Mouse (Mus musculus): ENCODE measurements around the gene Olfr1129.
"Not testable (repeated sequence)": the region's sequence is repeated elsewhere in the genome, so short reads cannot be mapped to it uniquely, and the experiment has no call there.

Olfr1129 gene

GRCm38 (mm10) chr2:87573602-87574001 lies at the start of gene Olfr1129:
Gene Olfr1129 (plus strand): TSS chr2:87573902.
- DNase-seq (ENCODE audit: low spot score): not testable (repeated sequence)

GRCm38 (mm10) chr2:87525899-87526616 lies 47.6 kb upstream of the Olfr1129 start:
- not testable (repeated sequence) for DNase-seq (ENCODE audit: low spot score)

- no peak for DNase-seq (ENCODE audit: low spot score)
Observed at GRCm38 (mm10) chr2:87531496-87531895, 42.2 kb upstream of the Olfr1129 start, which contains the start of gene Olfr153. Gene Olfr153 (plus strand): TSS chr2:87531796.

GRCm38 (mm10) chr2:87534826-87535225 lies 38.9 kb upstream of the Olfr1129 start:
- no peak for DNase-seq (ENCODE audit: low spot score)

DNA sequence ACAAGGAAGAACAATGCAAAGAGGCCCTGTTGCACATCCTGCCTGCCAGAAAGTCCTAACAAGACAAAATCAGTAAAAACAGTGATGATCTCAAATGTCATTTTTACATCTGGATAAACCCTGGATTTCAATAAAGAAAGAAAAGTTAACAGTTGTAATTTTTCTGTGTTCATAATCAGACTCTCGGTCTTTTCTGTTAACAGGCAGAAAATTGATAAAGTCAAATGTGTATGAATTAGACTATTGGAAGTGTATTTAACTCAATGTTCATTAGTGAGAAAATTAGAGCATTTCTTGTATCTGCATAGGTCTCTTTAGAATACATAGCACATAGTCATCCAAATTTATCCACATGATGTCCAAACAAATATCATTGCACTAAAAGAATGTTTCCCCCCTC lies 28.3 kb upstream of the Olfr1129 start, which contains the start of gene Olfr1128:
Gene Olfr1128 (minus strand): TSS at position 101 of the 400 bp plus-strand sequence.
- no peak for DNase-seq (ENCODE audit: low spot score)

DNA sequence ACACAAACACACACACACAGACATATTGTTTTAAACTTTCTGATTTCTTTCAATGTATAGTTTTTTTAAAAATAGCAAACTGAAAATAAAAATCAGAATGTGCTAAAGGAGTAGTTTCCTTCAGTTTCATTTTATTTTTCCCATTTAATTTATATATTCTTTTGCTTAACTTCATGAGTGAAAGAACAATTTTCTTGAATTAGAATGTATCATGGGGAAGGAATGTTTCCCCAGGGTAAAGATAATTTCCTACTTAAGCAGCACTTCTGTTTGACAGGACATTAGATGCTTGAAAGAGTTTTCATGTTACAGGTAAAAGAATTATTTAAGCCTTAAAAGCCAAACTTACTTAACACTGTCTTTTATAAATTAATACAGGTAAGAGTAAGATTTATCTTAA lies 32.2 kb downstream of the Olfr1129 start, which contains the start of gene Olfr1130:
Gene Olfr1130 (plus strand): TSS at position 301 of the 400 bp plus-strand sequence.
- not testable (repeated sequence) for DNase-seq (ENCODE audit: low spot score)

GRCm38 (mm10) chr2:87626804-87627203 lies 53.1 kb downstream of the Olfr1129 start, which contains the start of gene Olfr1131:
Gene Olfr1131 (plus strand): TSS chr2:87627104.
- no peak for DNase-seq (ENCODE audit: low spot score)
